Mouse (Mus musculus) thymus, postnatal 4 days (tissue): Measurements from ENCODE around the gene Adcyap1r1.

ENCODE experiments used
- DNase-seq: peaks from one replicate; pipeline ENCODE4 v3.0.0; 2021

Adcyap1r1 gene

DNA sequence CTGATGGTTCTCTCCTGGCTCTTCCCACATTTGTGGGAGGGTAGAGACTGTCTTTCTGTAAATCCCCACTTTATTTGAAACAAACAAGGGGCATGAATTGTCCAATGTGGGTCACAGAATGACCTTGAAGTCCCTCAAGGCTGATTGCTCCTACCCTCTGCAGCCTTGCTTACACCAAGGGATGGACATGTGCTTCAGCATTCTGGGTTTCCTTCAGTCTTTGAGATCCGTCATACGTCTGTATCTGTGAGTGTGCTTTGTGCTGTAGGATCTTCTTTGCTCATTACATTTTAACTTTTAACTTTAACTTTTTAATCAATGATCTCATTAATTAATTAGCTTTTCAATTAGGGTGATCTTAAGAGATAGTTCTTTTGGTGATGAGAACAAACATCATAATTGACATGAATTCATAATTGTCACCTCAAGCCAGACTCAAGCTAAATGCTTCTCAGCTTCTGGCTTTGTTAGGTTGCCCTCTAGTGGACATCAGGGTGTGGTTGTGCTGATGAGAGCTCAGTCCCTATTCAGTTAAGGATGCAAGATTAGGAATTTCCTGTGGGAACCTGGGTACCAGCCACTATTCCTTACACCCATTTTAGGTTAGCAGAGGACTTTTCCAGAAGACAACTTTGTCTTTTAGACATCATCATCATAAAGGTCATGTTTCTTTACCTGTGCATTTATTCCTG is 53.2 kb downstream of the Adcyap1r1 start:
- peak; percentile 14 for DNase-seq

DNA sequence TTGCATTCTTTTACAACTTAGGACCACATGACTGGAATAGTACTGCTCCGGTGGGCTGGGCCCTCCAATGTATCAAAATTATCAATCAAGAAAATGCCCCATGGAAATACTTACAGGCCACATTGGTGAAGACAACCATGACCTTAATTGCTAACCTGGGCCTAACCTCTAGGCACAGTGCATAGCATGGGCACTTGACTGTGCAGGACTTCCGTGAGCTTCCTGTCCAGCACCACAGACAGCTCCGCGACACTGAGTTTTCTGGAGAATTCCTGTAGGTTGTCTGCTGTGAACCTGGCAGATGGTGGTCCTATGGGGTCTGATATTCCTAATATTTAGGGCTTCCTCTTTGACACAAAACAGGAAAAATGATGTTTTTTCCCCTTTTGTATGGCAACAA is 54.7 kb downstream of the Adcyap1r1 start:
- DNase-seq = no peak

DNA sequence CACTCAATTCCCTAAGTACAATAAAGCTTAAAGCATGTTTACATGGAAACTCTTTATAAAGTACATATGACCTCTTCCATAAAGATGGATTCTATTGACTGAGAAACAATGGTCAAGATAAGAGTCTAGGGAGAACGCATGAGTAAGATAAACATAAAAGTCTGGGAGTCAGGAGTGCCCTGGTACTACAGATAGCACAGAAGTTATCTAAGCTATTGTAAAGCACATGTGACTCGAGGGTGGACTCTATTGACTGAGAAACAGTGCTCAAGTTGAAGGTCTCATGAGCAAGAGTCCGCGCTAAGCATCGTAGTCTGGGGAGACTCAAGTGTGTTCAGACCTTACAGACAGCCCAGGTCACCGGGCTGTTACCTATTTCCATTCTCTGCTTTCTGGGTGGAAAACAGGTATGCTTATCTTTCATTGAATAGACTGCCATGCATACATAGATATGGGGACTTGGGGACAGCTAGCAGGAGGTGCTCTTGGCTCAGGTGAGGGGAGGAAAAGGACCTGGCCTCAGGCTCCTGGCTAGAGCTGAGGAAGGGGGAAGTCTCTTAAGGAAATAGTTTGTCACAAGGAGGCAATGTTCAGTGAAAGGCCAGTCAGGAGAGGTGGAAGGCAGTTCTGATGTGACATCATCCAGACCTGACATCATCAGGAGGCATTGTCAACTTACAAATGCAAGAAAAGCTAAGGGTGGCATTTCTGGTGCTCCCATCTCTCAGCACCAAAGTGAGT is 57.5 kb downstream of the Adcyap1r1 start:
- no peak for DNase-seq

DNA sequence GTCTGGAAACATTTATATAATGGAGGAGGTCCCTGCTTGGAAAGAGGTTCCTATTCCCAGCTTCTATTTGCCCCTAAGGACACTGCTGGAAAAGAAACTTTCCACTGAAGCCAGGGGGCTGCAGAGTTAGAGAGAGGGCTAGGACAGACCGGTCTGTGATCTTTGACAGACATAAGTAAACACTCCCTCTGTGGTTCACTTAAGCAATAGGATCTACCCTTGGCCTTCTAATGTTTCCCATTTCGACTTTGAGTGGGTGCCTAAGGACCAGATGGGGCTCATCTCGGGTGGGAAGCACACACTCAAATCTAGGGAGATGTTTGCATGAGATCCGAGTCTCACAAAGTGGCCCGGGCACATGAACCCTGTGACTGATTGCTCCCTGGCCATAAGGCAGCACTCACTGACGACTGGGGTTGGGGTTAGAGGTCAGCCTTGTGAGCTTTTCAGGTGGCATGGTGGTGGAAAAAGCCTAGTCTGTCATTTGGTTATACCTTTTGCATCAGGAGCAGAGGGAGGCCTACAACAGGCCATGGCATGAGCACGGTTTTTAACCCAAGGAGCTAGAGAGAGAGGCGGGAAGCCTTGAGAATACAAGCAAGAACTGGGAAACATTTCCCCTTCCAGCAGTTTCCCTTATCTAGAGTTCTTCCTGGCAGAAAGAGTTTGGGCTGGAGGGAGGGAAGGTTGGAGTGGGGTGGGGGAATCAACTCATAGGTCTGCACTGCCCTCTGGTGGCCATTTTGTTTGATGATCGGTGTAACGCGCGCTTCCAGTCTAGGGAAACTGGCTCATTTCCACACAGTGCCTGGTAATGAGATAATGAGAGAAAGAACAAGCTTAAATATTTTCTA is 59.7 kb downstream of the Adcyap1r1 start:
- DNase-seq = peak; percentile 71

DNA sequence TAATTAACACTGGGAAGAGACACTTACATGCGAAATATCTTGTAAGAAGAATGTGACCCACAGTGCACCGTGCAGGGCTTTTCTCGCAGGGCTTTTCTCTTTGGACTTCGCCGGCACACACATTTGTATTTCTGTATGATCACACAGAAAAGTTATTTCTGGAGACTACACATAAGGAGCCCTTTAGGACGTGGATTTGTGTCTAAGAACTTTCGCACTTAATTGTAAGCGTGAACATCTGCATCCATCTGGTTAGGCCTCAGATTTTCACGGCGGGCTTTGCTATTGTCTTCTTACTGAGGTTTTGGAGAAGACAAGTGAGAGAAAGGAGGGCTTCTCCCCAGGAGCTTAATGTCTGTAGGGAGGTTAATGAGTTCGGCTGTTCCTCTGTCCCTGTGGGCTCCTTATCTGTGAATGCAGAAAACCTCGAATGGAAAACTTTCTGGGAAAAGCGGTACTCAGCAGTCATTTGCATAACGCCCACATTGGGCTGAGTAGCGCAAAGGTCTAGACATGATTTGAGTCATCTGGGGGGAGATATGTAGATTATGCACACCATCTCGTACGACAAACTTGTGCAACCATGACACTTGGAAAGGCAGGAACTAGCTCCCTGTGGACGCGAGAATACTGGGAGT is 60.4 kb downstream of the Adcyap1r1 start:
- DNase-seq = no peak

DNA sequence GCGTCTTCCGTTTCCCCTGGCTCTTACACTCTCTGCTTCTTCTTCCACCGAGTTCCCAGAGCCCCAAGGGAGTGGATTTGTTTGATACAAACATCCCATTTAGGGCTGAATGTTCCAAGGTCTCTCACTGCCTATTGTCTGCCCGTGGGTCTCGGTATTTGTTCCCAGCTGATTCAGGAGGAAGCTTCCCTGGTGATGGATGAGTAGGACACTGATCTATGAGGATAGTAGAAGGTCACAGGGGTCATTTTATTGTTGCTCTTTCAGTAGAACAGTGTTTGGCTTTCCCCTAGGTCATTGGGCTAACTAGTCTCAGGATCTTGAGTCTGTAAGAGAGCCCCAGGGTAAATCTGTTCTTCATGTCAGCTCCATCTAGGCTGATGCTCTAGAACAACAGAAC is 61.7 kb downstream of the Adcyap1r1 start:
- no peak for DNase-seq

DNA sequence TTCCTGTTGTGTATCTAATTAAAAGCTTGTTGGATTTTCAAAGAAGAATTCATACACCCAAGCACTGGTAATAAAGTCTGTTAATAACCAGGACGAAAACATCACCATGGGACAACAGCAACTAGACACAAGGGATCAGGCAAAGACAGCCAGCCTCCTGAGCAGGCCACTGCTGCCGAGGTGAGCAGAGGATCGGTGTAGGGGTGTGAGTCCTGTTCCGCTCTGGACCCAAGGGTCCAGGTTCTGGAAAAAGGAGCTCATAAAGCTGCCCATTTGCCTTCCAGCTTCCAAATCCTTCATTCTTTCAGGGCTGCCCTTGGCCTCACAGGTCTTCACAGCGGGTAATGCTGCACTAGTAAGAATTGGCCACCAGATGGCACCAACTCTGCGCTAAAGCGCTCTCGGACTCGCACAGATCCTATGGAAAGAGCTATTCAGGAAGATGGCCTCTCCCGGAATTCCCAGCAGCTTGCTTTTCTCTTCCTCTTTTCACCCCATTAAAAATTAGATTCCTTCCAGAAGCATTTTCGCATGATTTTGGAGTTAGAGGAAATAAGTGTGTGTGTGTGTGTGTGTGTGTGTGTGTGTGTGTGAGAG is 67.9 kb downstream of the Adcyap1r1 start:
- DNase-seq = peak; percentile 48

DNA sequence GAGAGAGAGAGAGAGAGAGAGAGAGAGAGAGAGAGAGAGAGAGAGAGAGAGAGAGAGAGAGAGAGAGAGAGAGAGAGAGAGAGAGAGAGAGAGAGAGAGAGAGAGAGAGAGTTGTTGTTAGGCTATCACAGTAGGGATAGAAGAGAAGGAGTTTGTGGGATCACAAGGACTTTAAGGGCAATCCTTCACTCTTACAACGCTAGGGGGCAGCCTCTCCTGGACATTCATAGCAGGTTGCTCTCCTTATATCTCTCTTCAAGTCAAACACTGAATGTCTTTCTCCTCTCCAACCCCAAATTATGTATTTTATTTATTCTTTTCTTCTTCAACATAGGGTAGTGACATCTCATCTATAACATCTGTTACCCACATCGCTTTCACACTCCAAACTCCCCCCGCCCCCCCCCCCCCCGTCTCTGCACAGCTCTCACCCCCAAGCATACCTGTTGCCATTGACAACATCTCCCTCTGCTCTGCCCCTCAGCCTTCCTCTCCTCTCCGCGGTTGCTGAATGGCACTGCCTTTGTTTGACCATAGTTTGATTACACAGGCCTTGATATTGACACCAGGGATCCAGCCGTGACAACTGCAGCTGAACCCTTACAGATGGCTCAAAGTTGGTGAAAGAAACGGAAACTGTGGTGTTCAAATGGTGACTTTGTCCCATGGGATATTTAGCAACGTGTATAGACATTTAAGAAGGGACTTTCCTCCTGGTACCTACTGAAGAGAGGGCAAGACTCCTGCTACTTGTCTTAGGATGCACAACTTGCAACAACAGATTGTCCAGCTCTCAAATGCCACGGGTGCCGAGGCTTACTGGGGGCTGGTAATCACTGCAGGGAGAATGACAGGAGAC is 68.7 kb downstream of the Adcyap1r1 start:
- DNase-seq = peak; percentile 10

DNA sequence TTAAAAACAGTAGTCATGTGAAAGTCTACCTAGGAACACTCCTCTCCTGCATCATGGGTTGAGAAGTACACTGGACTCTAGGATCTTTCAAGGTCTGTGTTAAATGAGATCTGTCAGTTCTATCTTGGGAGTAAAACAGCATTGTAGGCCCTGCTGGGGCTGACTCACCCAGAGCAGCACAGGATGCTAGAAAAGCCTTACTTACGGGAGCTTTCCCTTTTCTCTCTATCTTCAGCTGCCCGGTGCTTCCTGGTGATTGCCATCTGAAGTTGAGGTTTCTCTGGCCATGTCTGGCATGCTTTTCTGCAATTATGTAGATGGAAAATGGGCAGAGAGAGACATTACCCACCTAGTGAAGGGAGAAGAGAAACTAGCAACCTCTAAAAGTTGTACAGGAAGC is 84.7 kb downstream of the Adcyap1r1 start:
- no peak for DNase-seq

DNA sequence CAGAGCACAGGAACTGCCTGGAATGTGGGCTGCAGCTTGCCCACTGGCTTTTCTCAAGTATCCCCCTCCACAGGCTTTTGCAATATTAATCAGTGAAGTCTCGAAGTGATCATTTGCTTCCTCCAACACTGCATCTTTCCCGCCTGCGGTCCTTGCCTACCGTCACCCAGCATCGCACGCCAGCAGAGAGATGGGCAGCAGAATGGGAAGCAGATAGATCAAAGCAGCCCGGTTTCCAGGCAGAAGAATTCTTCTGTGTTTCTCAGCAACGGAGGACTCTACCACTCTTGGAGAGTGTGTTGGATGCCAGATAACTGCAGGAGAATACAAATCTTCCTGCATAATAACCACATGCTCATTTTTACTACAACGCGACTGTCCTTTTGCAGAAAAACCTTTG is 87.4 kb downstream of the Adcyap1r1 start:
- DNase-seq = no peak

DNA sequence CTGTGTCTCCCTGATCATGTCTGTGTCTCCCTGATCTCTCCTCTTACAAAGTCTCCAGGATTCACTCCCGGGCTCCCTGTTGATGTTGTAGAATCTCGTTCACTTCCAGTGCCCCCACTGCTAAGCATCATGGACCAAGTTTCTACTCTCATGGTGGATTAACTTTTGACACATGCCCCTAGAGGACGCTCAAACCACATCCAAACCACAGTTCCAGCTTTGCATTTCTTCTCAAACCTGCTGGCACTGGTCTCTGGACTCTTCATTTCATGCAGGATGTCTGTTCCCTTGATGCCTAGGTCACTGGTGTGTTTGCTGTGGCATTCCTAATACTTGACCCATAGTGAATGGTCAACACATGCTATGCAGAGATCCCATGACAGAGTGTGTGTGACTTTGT is 90.6 kb downstream of the Adcyap1r1 start:
- DNase-seq = no peak

DNA sequence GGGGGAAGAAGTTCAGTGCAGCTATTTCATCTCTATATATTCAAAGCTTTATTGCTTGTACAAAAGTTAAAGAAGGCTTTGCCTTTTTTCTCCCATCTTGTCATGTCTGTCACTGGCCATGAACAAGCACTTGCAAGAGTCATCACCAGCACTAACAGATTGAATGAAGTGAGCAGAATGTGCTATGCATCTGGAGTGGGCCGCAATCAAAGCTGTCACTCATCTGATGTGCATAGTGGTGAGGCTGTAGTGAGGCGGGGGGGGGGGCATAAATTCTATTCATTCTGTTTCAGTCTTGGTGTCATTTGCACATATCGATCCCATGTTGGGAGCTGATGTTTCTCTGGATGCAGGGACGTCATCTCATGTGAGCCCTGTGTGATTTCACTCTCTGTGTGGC is 91.6 kb downstream of the Adcyap1r1 start:
- DNase-seq = no peak

DNA sequence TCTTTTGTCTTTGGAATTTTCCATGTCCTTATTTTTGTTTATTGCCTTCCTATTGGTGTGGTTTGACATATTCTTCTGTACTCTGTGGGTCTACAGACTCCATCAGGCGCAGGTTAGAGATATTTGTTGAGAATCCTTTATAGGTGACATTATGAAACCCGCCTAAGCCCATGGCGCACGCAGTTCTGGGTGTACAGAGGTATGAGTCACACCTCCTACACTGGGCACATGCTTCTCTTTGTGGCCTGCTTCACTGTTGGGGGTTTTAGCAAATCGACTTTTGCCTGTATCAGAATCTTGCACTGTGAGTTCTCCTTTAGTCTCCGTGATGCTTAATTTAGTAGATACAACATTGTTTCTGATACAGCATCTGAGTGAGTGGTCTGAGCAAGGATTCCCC is 97.4 kb downstream of the Adcyap1r1 start:
- no peak for DNase-seq

DNA sequence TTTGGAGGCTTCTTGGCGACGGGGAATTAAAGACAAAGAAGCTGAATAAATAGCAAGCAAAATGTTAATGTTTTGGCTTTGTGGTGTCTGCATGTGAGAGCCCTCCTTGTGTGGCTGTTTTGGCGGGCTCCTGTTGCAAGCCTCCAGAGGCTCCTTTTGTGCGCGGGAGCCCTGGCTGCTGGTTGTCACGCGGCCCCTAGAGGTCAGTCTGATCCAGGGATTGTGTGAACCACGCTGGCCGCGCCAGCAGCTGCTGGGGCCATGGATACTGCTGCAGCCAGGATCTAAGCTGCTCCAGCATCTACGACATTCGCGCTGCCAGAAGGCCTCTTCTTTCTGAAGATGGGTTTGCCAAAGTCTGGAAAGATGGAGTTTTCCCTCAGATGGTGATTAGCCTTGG is 99.1 kb downstream of the Adcyap1r1 start:
- no peak for DNase-seq
